Mouse (Mus musculus) liver, adult (tissue): ENCODE data around the gene Agpat4.

ENCODE experiments used
- GATA4 ChIP-seq: IDR thresholded peaks from 2 replicates; pipeline ENCODE4 v1.6.1; 2014; ENCODE audit warnings: mild to moderate bottlenecking, low read length; ENCODE audit not compliant: insufficient replicate concordance

Agpat4 gene

DNA sequence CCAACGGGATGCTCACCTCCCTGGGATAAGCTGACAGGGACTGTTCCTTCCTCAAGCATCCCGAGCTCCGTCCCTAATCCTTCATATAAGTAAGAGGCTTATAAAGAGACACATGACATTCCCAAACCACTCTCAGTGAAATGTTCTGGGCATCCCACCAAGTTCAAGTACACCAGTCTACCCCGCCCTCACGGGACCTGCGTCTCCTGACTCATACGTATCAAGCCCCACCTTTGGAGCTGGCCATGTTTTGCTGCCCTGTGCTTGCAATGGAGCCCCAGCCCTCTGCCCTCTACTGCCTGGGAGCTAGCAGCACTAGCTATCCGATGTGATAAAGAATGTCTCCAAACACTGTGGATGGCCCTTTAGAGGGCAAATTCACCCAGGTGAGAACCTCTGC is 141.5 kb downstream of the Agpat4 start:
- TF ChIP-seq GATA4 = no peak

DNA sequence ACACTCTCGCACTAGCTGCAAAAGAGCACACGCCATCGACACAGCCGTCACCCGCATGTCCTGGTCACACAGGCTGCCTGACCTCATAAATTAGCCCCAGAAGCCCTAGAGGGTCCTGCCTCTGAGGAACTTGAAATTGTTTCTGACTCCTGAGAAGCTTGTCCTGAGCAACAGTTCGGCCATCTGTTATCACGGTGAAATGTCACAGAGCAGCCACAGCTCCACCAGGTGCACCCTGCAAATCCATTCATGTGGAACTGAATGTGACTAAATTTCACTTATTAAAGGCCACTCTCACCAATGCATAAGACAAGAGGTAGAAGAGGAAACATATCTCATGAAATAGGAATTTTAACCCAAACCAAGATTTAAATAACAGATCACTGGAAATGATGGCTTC is 142.9 kb downstream of the Agpat4 start:
- TF ChIP-seq GATA4 = no peak

DNA sequence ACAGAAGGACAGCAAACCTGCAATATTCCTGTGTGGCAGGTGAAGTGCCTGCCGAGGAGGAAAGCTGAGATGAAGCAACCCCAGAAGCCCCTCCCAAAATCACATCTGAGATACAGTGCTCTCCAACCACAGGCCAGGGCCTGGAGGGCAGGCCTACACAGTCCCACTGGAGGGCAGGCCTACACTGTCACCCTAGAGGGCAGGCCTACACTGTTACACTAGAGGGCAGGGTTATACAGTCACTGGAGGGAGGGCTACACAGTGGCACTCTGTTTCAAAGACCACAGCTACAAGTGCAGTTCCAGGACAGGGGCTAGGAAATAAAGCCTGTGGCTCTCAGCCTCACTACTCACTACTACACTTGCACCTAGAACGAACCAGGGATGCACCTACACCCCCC is 143.4 kb downstream of the Agpat4 start:
- TF ChIP-seq GATA4 = no peak

DNA sequence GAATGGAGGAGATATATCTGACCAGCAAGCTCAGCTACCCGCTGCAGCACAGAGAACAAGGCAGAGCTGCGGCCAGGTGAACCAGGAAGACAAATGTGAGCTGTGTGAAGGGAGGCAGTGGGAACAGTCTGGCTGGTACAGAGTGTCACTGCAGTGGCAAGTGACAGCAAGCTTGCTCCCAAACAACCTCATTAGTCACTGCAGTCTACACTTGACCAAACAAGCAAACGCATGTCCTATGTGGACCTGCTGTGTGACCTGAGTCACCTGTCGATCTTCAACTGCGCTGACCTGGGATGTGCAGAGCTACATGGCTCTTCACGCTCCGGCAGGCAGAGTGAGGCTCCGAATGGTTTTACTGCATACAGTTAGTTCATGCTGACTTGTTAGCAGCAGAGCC is 144.3 kb downstream of the Agpat4 start:
- no peak for TF ChIP-seq GATA4

DNA sequence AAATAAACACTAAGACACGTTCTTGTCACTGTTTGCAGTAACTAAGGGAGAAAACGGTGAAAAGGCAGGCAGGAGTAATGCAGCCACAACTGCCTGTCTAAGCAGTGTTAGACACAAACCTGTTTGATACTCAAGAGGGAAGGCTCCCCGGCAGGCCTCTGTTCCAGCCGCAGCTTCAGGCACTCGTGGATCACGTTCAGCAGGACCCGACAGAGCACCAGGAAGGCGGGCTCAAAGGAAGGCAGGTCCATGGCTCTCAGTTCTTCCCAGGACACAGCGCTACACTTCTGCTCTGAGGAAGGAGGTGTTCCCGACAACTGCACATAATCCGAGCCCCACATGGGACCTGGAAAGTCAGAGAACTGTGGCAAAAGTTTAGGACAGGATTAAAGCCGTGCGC is 145.3 kb downstream of the Agpat4 start:
- TF ChIP-seq GATA4 = no peak

DNA sequence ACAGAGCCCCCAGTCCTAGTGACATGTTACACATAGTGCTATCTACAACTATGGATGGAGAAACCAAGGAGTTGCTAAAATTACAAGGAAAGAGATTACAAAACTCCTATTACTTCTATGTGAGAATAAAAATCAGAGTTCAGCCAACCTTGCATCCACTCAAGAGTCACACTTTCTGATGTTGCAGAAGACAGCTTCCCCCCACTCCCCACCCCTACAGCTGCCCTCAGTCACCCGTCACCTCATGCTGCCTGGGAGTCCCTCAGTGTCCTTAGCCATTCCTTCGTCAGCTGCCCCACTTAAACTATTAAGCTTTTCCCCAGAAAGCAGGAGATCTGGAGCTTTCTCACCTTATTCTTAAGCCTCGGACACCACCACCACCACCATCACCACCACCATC is 145.8 kb downstream of the Agpat4 start:
- no peak for TF ChIP-seq GATA4

DNA sequence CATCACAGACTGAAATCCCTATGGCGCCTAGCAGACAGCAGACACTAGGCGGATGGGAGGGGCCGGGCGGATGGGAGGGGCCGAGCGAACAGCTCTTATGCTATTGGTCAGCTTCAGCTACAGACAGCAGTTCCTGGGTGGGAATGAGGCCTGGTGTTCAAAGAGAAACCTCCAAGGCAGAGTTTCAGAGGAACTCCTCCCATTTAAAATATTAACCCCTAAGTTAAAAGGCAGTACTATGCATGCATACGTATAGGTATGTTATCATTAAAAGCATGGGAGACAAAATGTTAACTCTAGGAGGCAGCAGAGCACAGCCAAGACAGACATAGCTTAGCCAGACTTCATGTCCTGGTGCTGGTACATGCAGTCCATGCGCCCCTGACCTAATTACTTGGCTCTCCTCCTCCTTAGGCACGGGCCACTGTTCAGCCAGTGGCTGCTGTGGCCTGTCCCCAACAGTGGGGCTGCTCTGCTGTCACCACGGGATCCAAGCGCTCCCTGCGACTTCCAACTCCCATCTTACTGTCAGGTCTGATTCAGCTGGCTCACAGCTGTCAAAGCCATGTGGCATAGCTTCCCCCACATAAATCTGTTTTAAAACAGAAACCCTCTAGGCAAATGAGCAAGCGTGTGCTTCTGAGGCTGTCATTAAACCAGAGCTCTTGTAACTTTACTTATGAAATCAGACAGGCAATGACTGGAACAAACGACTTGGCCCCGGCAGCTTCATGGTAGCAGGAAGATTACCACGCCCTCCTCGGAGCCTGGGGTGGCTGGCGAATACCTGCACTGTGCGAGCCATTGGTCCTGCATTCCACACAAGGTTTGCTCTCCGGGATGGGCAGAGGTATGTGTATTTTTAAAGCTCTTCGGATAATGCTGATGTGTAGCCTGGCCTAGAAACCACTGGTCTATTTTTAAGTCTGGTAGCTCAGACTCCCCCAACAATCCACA is 147.7 kb downstream of the Agpat4 start:
- no peak for TF ChIP-seq GATA4

DNA sequence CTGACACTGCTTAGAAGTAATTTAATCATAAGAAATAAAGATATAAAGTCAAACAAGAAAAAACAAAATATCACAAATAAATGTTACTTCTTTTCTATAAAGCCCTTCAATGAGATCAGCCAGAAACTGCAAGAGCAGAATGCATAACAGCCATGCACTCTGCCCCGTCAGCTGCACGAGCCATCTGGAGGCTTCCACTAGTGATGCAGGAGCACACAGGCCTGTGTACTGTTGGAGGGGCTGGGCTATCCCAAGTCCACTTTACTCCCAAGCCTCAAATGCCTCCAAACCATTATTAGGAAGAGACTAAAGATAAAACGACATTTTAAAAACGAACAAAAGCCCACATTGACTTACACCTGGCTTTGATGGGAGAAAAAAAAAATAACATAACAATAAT is 149.6 kb downstream of the Agpat4 start:
- TF ChIP-seq GATA4 = no peak

DNA sequence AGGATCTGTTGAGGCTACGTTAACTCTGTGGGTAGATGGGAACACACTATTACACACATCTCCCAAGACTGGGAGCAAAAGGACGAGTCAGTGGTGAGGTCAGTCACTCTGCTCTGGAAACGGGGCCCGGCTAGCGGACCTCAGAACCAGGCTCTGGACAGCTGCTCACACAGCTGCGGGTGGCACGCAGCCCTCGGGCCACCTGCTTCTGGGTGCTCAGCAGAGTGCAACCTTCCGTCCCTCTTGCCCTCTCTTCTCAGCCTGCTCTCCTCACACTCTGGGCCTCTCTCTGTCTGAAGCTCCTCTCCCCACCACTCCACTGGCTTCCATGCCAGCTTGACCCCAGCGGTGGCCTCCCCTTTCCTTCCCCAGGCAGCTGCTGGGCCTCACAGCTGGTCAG is 150.0 kb downstream of the Agpat4 start:
- TF ChIP-seq GATA4 = no peak
